Mouse (Mus musculus) embryonic facial prominence, embryonic 12.5 days (tissue): ENCODE data around the gene Olfr18. TPM values are rescaled to one million over a fixed set of nuclear protein-coding genes. Genes with fewer than 3 reads are reported as not detected.

Source experiments
- polyA plus RNA-seq: library from polyadenylated mRNA; unstranded; fragments of >200 nt; fragmentation: Nextera tagmentation; extraction: Ambion mirVana; gene quantifications from 2 replicates; pipeline ENCODE4 v1.2.1, GENCODE M21; 2016

Gene Olfr18
- polyA plus RNA-seq, 1 experiment from 2014 or later, result not detected

Other genes with a start within 250 kb of the Olfr18 start
- not detected in 2 replicates for gene Olfr868, start 237.5 kb downstream of the Olfr18 start, polyA plus RNA-seq
- gene Olfr869, start 207.1 kb downstream of the Olfr18 start, polyA plus RNA-seq, result not detected in 2 replicates
- not detected in 2 replicates for gene Olfr870, start 162.0 kb downstream of the Olfr18 start, polyA plus RNA-seq
- gene Olfr871, start 123.9 kb downstream of the Olfr18 start, polyA plus RNA-seq, result not detected in 2 replicates
- not detected in 2 replicates for gene Olfr872, start 99.0 kb downstream of the Olfr18 start, polyA plus RNA-seq
- gene Olfr39, start 53.7 kb downstream of the Olfr18 start, polyA plus RNA-seq, result not detected in 2 replicates
- not detected in 2 replicates for gene Olfr873, start 37.6 kb downstream of the Olfr18 start, polyA plus RNA-seq
- 34.2 and 36.7 TPM in 2 replicates for gene Zfp560, start 49.1 kb upstream of the Olfr18 start, polyA plus RNA-seq
- gene Zfp26, start 124.1 kb upstream of the Olfr18 start, polyA plus RNA-seq, result 28.2 and 33.9 TPM in 2 replicates
- 24.2 and 24.9 TPM in 2 replicates for gene Zfp426, start 156.7 kb upstream of the Olfr18 start, polyA plus RNA-seq
- 167 and 171 TPM in 2 replicates for gene Zfp266, start 185.3 kb upstream of the Olfr18 start, polyA plus RNA-seq
- 26.7 and 26.8 TPM in 2 replicates for gene Zfp846, start 245.2 kb upstream of the Olfr18 start, polyA plus RNA-seq